Comparison of ENCODE assay signal across 44 mouse cellular contexts in genomic region chrX:134420097-134420496, GRCm38 (mm10). TPM values are rescaled to one million over a fixed set of nuclear protein-coding genes. Genes with fewer than 3 reads are reported as not detected.
"Had no signal": no experiment of that assay in that cellular context is flagged by ENCODE, and none has a peak within 500 bp of the region (broad histone marks: within the 10 kb centered on the region; RNA-seq: fewer than 3 reads in every experiment).

No protein-coding gene starts in this region.

- DNase-seq: left cerebral cortex, postnatal 4 days; liver; liver, embryonic 13.5 days; liver, postnatal 0 days; lung, adult 18-20 months; lung, adult 2 months; lung, embryonic 14.5 days; lung, postnatal 10 days; lung, postnatal 14 days; lung, postnatal 36 days; lung, postnatal 4 days; midbrain, embryonic 14.5 days had no signal

- H3K27me3 ChIP-seq: limb, embryonic 12.5 days; limb, embryonic 13.5 days; limb, embryonic 15.5 days; liver, embryonic 12.5 days; liver, embryonic 13.5 days; liver, embryonic 15.5 days; lung, embryonic 15.5 days; megakaryocyte, embryonic 14.5 days; midbrain, embryonic 12.5 days; midbrain, embryonic 13.5 days; midbrain, embryonic 15.5 days had no signal

- H3K27ac ChIP-seq: limb, embryonic 10.5 days; limb, embryonic 12.5 days; limb, embryonic 13.5 days; limb, embryonic 15.5 days; liver, embryonic 12.5 days; liver, embryonic 13.5 days; liver, embryonic 14.5 days; liver, embryonic 15.5 days; lung, embryonic 15.5 days; macrophage; midbrain, embryonic 10.5 days; midbrain, embryonic 12.5 days; midbrain, embryonic 13.5 days; midbrain, embryonic 15.5 days had no signal

- H3K4me3 ChIP-seq: limb, embryonic 10.5 days; limb, embryonic 12.5 days; limb, embryonic 13.5 days; limb, embryonic 15.5 days; liver, embryonic 12.5 days; liver, embryonic 13.5 days; liver, embryonic 15.5 days; lung, embryonic 15.5 days; megakaryocyte, embryonic 14.5 days; midbrain, embryonic 10.5 days; midbrain, embryonic 12.5 days; midbrain, embryonic 13.5 days; midbrain, embryonic 15.5 days; myocyte had no signal

- H3K9me3 ChIP-seq: limb, embryonic 10.5 days; limb, embryonic 12.5 days; limb, embryonic 13.5 days; limb, embryonic 15.5 days; liver, embryonic 12.5 days; liver, embryonic 13.5 days; liver, embryonic 15.5 days; lung, embryonic 15.5 days; megakaryocyte, embryonic 14.5 days; midbrain, embryonic 10.5 days; midbrain, embryonic 12.5 days; midbrain, embryonic 13.5 days; midbrain, embryonic 15.5 days had no signal

- H3K4me2 ChIP-seq: limb, embryonic 12.5 days; limb, embryonic 13.5 days; limb, embryonic 15.5 days; liver, embryonic 11.5 days; liver, embryonic 12.5 days; liver, embryonic 13.5 days; liver, embryonic 15.5 days; lung, embryonic 14.5 days; lung, embryonic 15.5 days; midbrain, embryonic 11.5 days; midbrain, embryonic 12.5 days; midbrain, embryonic 13.5 days; midbrain, embryonic 15.5 days had no signal

- H3K4me1 ChIP-seq: limb, embryonic 10.5 days; limb, embryonic 12.5 days; limb, embryonic 13.5 days; limb, embryonic 15.5 days; liver, embryonic 12.5 days; liver, embryonic 13.5 days; liver, embryonic 15.5 days; lung, embryonic 15.5 days; megakaryocyte, embryonic 14.5 days; midbrain, embryonic 10.5 days; midbrain, embryonic 12.5 days; midbrain, embryonic 13.5 days; midbrain, embryonic 15.5 days had no signal

- H3K9ac ChIP-seq: limb, embryonic 12.5 days; limb, embryonic 13.5 days; limb, embryonic 15.5 days; liver, embryonic 12.5 days; liver, embryonic 13.5 days; liver, embryonic 14.5 days; liver, embryonic 15.5 days; liver, postnatal 0 days; lung, embryonic 14.5 days; lung, embryonic 15.5 days; midbrain, embryonic 12.5 days; midbrain, embryonic 13.5 days; midbrain, embryonic 15.5 days had no signal

- ATAC-seq: liver, embryonic 12.5 days; liver, postnatal 0 days; lung, postnatal 0 days; midbrain, embryonic 13.5 days; midbrain, embryonic 15.5 days; midbrain, embryonic 16.5 days had no signal

- H3K36me3 ChIP-seq: limb, embryonic 10.5 days; limb, embryonic 12.5 days; limb, embryonic 13.5 days; limb, embryonic 15.5 days; liver, embryonic 12.5 days; liver, embryonic 13.5 days; liver, embryonic 15.5 days; lung, embryonic 15.5 days; midbrain, embryonic 10.5 days; midbrain, embryonic 12.5 days; midbrain, embryonic 13.5 days; midbrain, embryonic 15.5 days had no signal

RNA-seq across cellular contexts. Expression of gene Drp2, which starts 15.7 kb away (rescaled TPM):
- total RNA-seq: monocyte, adult 5-6 weeks had no signal
- polyA plus RNA-seq: liver, adult 2 months had no signal

RNA-seq across cellular contexts. Expression of gene Taf7l, which starts 56.2 kb away (rescaled TPM):
- total RNA-seq: left cerebral cortex, adult 8-10 months; left cerebral cortex, postnatal 10 days; left cerebral cortex, postnatal 14 days; left cerebral cortex, postnatal 4 days; liver, adult 2 months; megakaryocyte progenitor cell, adult 5-6 weeks; megakaryocyte, adult 5-6 weeks; megakaryocyte-erythroid progenitor cell, adult 5-6 weeks; midbrain, postnatal 0 days; monocyte, adult 5-6 weeks had no signal
- polyA plus RNA-seq: limb, embryonic 11.5 days; liver, adult 2 months; liver, embryonic 11.5 days; liver, embryonic 12.5 days; liver, embryonic 13.5 days; liver, embryonic 14.5 days; liver, embryonic 15.5 days; liver, embryonic 16.5 days; liver, postnatal 0 days; lung, adult 2 months; lung, embryonic 14.5 days; lung, embryonic 15.5 days; lung, embryonic 16.5 days; lung, postnatal 0 days; macrophage; midbrain, embryonic 10.5 days; midbrain, embryonic 11.5 days; midbrain, embryonic 12.5 days; midbrain, embryonic 13.5 days; neural tube, embryonic 11.5 days had no signal
